Mouse (Mus musculus) gastrocnemius, adult 2 months (tissue): ENCODE results near the gene Letmd1. TPM values are rescaled to one million over a fixed set of nuclear protein-coding genes. Genes with fewer than 3 reads are reported as not detected.

Experiments
- DNase-seq: peaks from one replicate; pipeline ENCODE4 v3.0.0; 2022
- H3K27ac ChIP-seq: fragments of 200-600 bp; 2 replicates; pipeline ENCODE4 v1.8.1; 2022; ENCODE audit warnings: mild to moderate bottlenecking
- H3K4me3 ChIP-seq: fragments of 200-600 bp; 2 replicates; pipeline ENCODE4 v1.8.1; 2022; ENCODE audit warnings: mild to moderate bottlenecking, moderate library complexity
- CTCF ChIP-seq: fragments of 200-600 bp; IDR thresholded peaks from 2 replicates; pipeline ENCODE4 v1.8.1; 2022; ENCODE audit warnings: antibody characterized with exemption, mild to moderate bottlenecking, moderate library complexity
- intact Hi-C: fragments of 180-260 bp; cut with DNase I; formaldehyde crosslinking; loops from one replicate; pipeline ENCODE4 v1.15.1; 2025
- total RNA-seq, 2 experiments: library from RNA; stranded (reverse); gene quantifications; 2 replicates each; pipeline ENCODE4 v1.2.3; 2021

Gene Letmd1
- total RNA-seq, 2 experiments from 2014 or later, result 8.8 to 10.0 TPM

- TF ChIP-seq CTCF, result no peak
- no peak overlapping the region for H3K27ac ChIP-seq
- intact Hi-C loops, result no loop called here
Measured at GRCm38 (mm10) chr15:100525405-100525804, 56.6 kb downstream of the Letmd1 start.

GRCm38 (mm10) chr15:100527900-100528299 is 59.1 kb downstream of the Letmd1 start:
- TF ChIP-seq CTCF, result no peak
- H3K4me3 ChIP-seq, result no peak overlapping the region
- intact Hi-C loops, result no loop called here
- DNase-seq, result no peak
- H3K27ac ChIP-seq, result no peak overlapping the region

More at GRCm38 (mm10) chr15:100525405-100525804, 56.6 kb downstream of the Letmd1 start:
- no peak for DNase-seq
- no peak overlapping the region for H3K4me3 ChIP-seq

Other genes with a start within 250 kb of the Letmd1 start
- gene Atf1, start 241.2 kb upstream of the Letmd1 start, total RNA-seq, result 10 to 100 TPM; 55.4 to 56.6 TPM
- gene Tmprss12, start 188.2 kb upstream of the Letmd1 start, total RNA-seq, result not detected
- gene Mettl7a1, start 164.9 kb upstream of the Letmd1 start, total RNA-seq, result 10 to 100 TPM; 33.4 to 38.9 TPM
- under 1 TPM; 0.31 to 0.54 TPM for gene Mettl7a3, start 134.1 kb upstream of the Letmd1 start, total RNA-seq
- gene Methig1, start 115.9 kb upstream of the Letmd1 start, total RNA-seq, result not detected
- gene Mettl7a2, start 115.8 kb upstream of the Letmd1 start, total RNA-seq, result under 1 TPM; 0.36 to 0.82 TPM
- gene Higd1c, start 104.5 kb upstream of the Letmd1 start, total RNA-seq, result not detected
- gene Gm5475, start 46.9 kb upstream of the Letmd1 start, total RNA-seq, result not detected
- 10 to 100 TPM; 38.4 to 52.0 TPM for gene Slc11a2, start 44.0 kb upstream of the Letmd1 start, total RNA-seq
- 1 to 10 TPM; 2.8 to 3.0 TPM for gene Csrnp2, start 26.5 kb downstream of the Letmd1 start, total RNA-seq
- gene Tfcp2, start 83.0 kb downstream of the Letmd1 start, total RNA-seq, result 10 to 100 TPM; 11.6 to 12.6 TPM
- 10 to 100 TPM; 12.9 to 13.1 TPM for gene Pou6f1, start 131.0 kb downstream of the Letmd1 start, total RNA-seq
- gene Dazap2, start 146.3 kb downstream of the Letmd1 start, total RNA-seq, result 10 to 100 TPM; 61.3 to 72.4 TPM
- 1 to 10 TPM; 1.9 to 3.5 TPM for gene Smagp, start 167.9 kb downstream of the Letmd1 start, total RNA-seq
- gene Bin2, start 200.5 kb downstream of the Letmd1 start, total RNA-seq, result under 1 TPM in 1 of 2 experiments, not detected in 1; 0.69 TPM
- not detected for gene Cela1, start 218.9 kb downstream of the Letmd1 start, total RNA-seq